Mouse (Mus musculus) liver, embryonic 15.5 days (tissue): Measurements from ENCODE around the gene Chchd3. TPM values are rescaled to one million over a fixed set of nuclear protein-coding genes. Genes with fewer than 3 reads are reported as not detected.

Experiments used
- ATAC-seq: fragments of 200-750 bp; cut with Nextera tagmentation; 2 replicates; pipeline ENCODE4 v1.8.0; 2017; ENCODE audit warnings: moderate number of reproducible peaks, mild to moderate bottlenecking, moderate library complexity; ENCODE audit not compliant: insufficient read depth
- H3K27ac ChIP-seq: fragments of 300-500 bp; sonication (generic); replicated peaks from 2 replicates; pipeline ENCODE4 v1.5.1; 2015; ENCODE audit warnings: mild to moderate bottlenecking, inconsistent platforms
- H3K27me3 ChIP-seq: fragments of 300-500 bp; sonication (generic); 2 replicates; pipeline ENCODE4 v1.6.1; 2015; ENCODE audit warnings: mild to moderate bottlenecking, inconsistent platforms
- H3K36me3 ChIP-seq: fragments of 300-500 bp; sonication (generic); replicated peaks from 2 replicates; pipeline ENCODE4 v1.6.1; 2015; ENCODE audit warnings: moderate library complexity, mild to moderate bottlenecking, inconsistent platforms
- H3K4me1 ChIP-seq: fragments of 300-500 bp; sonication (generic); replicated peaks from 2 replicates; pipeline ENCODE4 v1.6.1; 2015; ENCODE audit warnings: inconsistent platforms
- H3K4me2 ChIP-seq: fragments of 300-500 bp; sonication (generic); 2 replicates; pipeline ENCODE4 v1.6.1; 2015; ENCODE audit warnings: moderate library complexity, mild to moderate bottlenecking, inconsistent platforms
- H3K4me3 ChIP-seq: fragments of 300-500 bp; sonication (generic); replicated peaks from 2 replicates; pipeline ENCODE4 v1.5.1; 2015; ENCODE audit warnings: mild to moderate bottlenecking, inconsistent platforms
- H3K9ac ChIP-seq: fragments of 300-500 bp; sonication (generic); 2 replicates; pipeline ENCODE4 v1.6.1; 2015; ENCODE audit warnings: moderate library complexity, mild to moderate bottlenecking, inconsistent platforms
- H3K9me3 ChIP-seq: fragments of 300-500 bp; sonication (generic); replicated peaks from 2 replicates; pipeline ENCODE4 v1.6.1; 2016; ENCODE audit warnings: inconsistent platforms
- WGBS: fragments of 180-500 bp; shearing (Covaris S2); methylation state at CpG from one replicate; pipeline ENCODE4 v1.1.7; 2015; ENCODE audit warnings: mixed read lengths; ENCODE audit not compliant: insufficient replicate concordance; 5-methylcytosine and 5-hydroxymethylcytosine counted together
- polyA plus RNA-seq: library from polyadenylated mRNA; unstranded; fragments of >200 nt; fragmentation: Nextera tagmentation; extraction: Ambion mirVana; gene quantifications from 2 replicates; pipeline ENCODE4 v1.2.1, GENCODE M21; 2015

The Chchd3 gene
- polyA plus RNA-seq, 1 experiment from 2014 or later = 66.9 TPM

DNA sequence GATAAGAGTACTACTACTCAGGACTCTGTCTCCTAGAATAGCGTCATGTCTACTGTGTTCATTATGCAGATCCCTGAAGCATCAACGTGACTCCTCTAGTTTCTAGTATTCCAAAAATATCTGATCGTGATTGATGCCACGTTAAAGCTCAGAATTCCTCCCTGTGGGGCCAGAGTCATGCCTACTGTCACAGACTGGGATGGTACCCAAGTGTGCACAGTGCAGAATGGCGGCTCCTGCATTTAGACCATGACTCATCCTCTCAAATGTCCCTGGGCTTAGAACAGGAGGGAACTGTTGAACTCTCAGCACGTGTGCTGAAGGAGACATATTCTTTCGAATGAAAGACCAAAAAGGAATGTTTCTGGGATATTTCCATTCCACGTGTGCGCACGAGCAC, 305.5 kb downstream of the Chchd3 start:
- no peak for ATAC-seq
- Histone ChIP-seq H3K9ac (no peak overlapping the region), H3K36me3 (no peaks in the 10 kb centered on the region), H3K27me3 (no peaks in the 10 kb centered on the region), H3K9me3 (no peaks in the 10 kb centered on the region), H3K27ac (no peak overlapping the region), H3K4me3 (no peak overlapping the region), H3K4me1 (no peaks in the 10 kb centered on the region), H3K4me2 (no peak overlapping the region)
- WGBS = 70% methylated on average over 10 of the region's 10 CpGs

GRCm38 (mm10) chr6:32749821-32750220, 310.2 kb downstream of the Chchd3 start:
- Histone ChIP-seq H3K9me3 (no peaks in the 10 kb centered on the region), H3K4me1 (no peaks in the 10 kb centered on the region), H3K27ac (no peak overlapping the region), H3K4me2 (no peak overlapping the region), H3K27me3 (no peaks in the 10 kb centered on the region), H3K4me3 (no peak overlapping the region), H3K36me3 (no peaks in the 10 kb centered on the region), H3K9ac (no peak overlapping the region)
- ATAC-seq = no peak
- WGBS = 74% methylated on average over 1 of the region's 1 CpGs

DNA sequence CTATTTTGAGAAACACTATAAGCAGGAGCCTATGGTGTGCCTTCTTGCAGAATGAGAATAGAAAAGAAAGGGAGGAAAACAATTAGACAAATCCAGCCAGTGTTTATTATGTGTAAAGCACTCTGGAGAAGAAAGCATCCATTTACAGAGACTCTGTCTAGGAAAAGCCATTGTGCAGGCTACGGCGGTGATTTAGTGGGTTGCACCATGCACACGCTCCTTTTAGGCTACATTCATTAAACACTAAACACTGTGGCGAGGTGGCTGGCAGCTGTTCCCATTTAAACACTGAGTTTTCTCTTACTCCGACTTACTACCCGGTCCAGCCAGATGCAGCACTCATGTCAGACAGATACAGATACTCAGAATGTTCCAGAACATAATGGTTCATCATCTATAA, 311.3 kb downstream of the Chchd3 start:
- Histone ChIP-seq H3K9me3 (no peaks in the 10 kb centered on the region), H3K4me2 (no peak overlapping the region), H3K4me3 (no peak overlapping the region), H3K4me1 (no peaks in the 10 kb centered on the region), H3K27me3 (no peaks in the 10 kb centered on the region), H3K36me3 (no peaks in the 10 kb centered on the region), H3K9ac (no peak overlapping the region), H3K27ac (no peak overlapping the region)
- WGBS = 67% methylated on average over 6 of the region's 6 CpGs
- ATAC-seq = no peak

DNA sequence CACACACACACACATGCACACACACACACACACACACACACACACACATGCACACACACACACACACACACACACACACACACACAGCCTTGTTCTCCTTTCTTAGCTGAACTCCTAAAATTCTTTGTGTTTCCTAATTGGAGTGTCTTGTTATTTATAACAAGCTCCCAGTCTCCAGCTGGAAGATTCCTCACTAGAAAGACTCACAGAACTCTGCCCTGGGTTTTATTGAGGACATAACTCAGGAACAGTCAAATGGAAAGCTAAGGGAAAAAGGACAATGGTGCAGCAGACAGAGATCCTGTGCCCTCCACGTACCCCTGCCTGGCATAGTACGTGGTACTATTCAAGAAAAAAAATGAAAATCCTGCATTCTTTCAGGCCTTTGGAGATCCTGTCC, 312.7 kb downstream of the Chchd3 start:
- H3K4me2 ChIP-seq = no peak overlapping the region
- WGBS = 56% methylated on average over 2 of the region's 2 CpGs
- H3K36me3 ChIP-seq = no peaks in the 10 kb centered on the region
- H3K27ac ChIP-seq = no peak overlapping the region
- H3K27me3 ChIP-seq = no peaks in the 10 kb centered on the region
- ATAC-seq = no peak
- H3K4me3 ChIP-seq = no peak overlapping the region
- H3K4me1 ChIP-seq = no peaks in the 10 kb centered on the region
- no peaks in the 10 kb centered on the region for H3K9me3 ChIP-seq
- no peak overlapping the region for H3K9ac ChIP-seq

Other genes starting within 250 kb of the Chchd3 start
- gene Exoc4, start 188.8 kb upstream of the Chchd3 start, polyA plus RNA-seq = 9.8 and 11.2 TPM in 2 replicates